Mouse (Mus musculus) lung, postnatal 0 days (tissue): ENCODE results near the gene Mrpl48.

ENCODE experiments used
- CTCF ChIP-seq: IDR thresholded peaks from 2 replicates; pipeline ENCODE4 v1.5.1; 2016; ENCODE audit warnings: antibody characterized with exemption, mild to moderate bottlenecking
- EP300 ChIP-seq: IDR thresholded peaks from 2 replicates; pipeline ENCODE4 v1.6.1; 2016; ENCODE audit warnings: antibody characterized with exemption, mild to moderate bottlenecking, control low read depth

- TF ChIP-seq CTCF (no peak), EP300 (no peak)
These were observed 110.7 kb downstream of the Mrpl48 start for GRCm38 (mm10) chr7:100497402-100497801.
